21 mouse cellular contexts compared by ENCODE assay signal in the genomic region with DNA sequence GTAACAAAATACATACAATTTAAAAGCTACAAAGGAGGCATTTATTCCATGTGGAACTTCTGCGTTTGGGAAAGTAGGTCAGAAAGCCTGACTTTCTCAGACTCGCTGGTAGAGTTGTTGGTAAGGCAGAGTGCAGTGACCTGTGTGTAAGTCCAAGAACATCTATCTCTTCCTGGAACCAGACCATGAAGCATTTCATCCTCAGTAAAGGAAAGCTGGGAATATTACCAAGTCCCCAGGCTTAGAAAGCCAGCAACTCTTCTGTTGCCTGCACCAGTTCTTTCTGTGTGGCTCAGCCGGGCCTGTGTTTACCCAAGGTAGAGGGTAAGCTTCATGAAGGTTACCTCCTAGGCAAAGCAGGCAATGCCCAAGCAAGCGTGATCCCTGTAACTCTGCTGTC.
"Had no signal": no experiment of that assay in that cellular context is flagged by ENCODE, and none has a peak within 500 bp of the region (broad histone marks: within the 10 kb centered on the region; RNA-seq: fewer than 3 reads in every experiment).

No protein-coding gene starts in this region.

- H3K36me3 ChIP-seq: heart, embryonic 10.5 days; heart, embryonic 12.5 days; hindbrain, embryonic 10.5 days; hindbrain, embryonic 12.5 days; intestine, embryonic 15.5 days; limb, embryonic 13.5 days; liver, embryonic 13.5 days; liver, embryonic 15.5 days had no signal

- H3K4me3 ChIP-seq: heart, embryonic 10.5 days; heart, embryonic 12.5 days; hindbrain, embryonic 10.5 days; hindbrain, embryonic 12.5 days; intestine, embryonic 15.5 days; layer of hippocampus, adult 2 months; left cerebral cortex, adult 2 months; limb, embryonic 13.5 days; liver, embryonic 13.5 days; liver, embryonic 15.5 days had no signal

- H3K4me1 ChIP-seq: heart, embryonic 10.5 days; heart, embryonic 12.5 days; intestine, embryonic 15.5 days; liver, embryonic 13.5 days; liver, embryonic 15.5 days had no signal

- H3K27ac ChIP-seq: heart, embryonic 10.5 days; hindbrain, embryonic 10.5 days; hindbrain, embryonic 12.5 days; hindbrain, embryonic 14.5 days; intestine, embryonic 15.5 days; layer of hippocampus, adult 2 months; left cerebral cortex, adult 2 months; limb, embryonic 13.5 days; liver, embryonic 13.5 days; liver, embryonic 15.5 days had no signal

- H3K27me3 ChIP-seq: heart, embryonic 12.5 days; hindbrain, embryonic 12.5 days; intestine, embryonic 15.5 days; limb, embryonic 13.5 days; liver, embryonic 13.5 days; liver, embryonic 15.5 days had no signal

- DNase-seq: gastrocnemius, postnatal 25 days; heart, adult 18-20 months; heart, postnatal 10 days; heart, postnatal 4 days; kidney, adult 8-10 months; kidney, postnatal 10 days; kidney, postnatal 25 days; kidney, postnatal 4 days; liver; liver, embryonic 13.5 days; liver, postnatal 0 days had no signal
